Mouse (Mus musculus): ENCODE data around the gene Dner.

Gene Dner

GRCm38 (mm10) chr1:84695517-84696411 is at the start of gene Dner:
Gene Dner, minus strand, starts transcription at chr1:84696221.
- peak; percentile 55 to 75 for DNase-seq (ENCODE audit: low spot score in 2 of 2)

- no peak for DNase-seq (ENCODE audit: low spot score in 2 of 2)
Measured at GRCm38 (mm10) chr1:84742156-84742555, 46.1 kb upstream of the Dner start.

GRCm38 (mm10) chr1:84740080-84740479 is 44.1 kb upstream of the Dner start:
- no peak for DNase-seq (ENCODE audit: low spot score in 2 of 2)

GRCm38 (mm10) chr1:84737097-84737496 is 41.1 kb upstream of the Dner start:
- no peak for DNase-seq (ENCODE audit: low spot score in 2 of 2)

GRCm38 (mm10) chr1:84733799-84734198 is 37.8 kb upstream of the Dner start:
- no peak for DNase-seq (ENCODE audit: low spot score in 2 of 2)

- no peak for DNase-seq (ENCODE audit: low spot score in 2 of 2)
Measured at GRCm38 (mm10) chr1:84731763-84732162, 35.7 kb upstream of the Dner start.

- no peak for DNase-seq (ENCODE audit: low spot score in 2 of 2)
Measured at GRCm38 (mm10) chr1:84722841-84723240, 26.8 kb upstream of the Dner start.

GRCm38 (mm10) chr1:84722371-84722770 is 26.4 kb upstream of the Dner start:
- no peak for DNase-seq (ENCODE audit: low spot score in 2 of 2)

GRCm38 (mm10) chr1:84721942-84722341 is 25.9 kb upstream of the Dner start:
- no peak for DNase-seq (ENCODE audit: low spot score in 2 of 2)

- no peak for DNase-seq (ENCODE audit: low spot score in 2 of 2)
Measured at GRCm38 (mm10) chr1:84709810-84710785, 14.1 kb upstream of the Dner start.

- no peak for DNase-seq (ENCODE audit: low spot score in 2 of 2)
Measured at GRCm38 (mm10) chr1:84709406-84709805, 13.4 kb upstream of the Dner start.

GRCm38 (mm10) chr1:84700254-84700653 is 4.2 kb upstream of the Dner start:
- DNase-seq (ENCODE audit: low spot score in 2 of 2) = no peak

GRCm38 (mm10) chr1:84697136-84697535 is 1.1 kb upstream of the Dner start:
- DNase-seq (ENCODE audit: low spot score in 2 of 2) = no peak

- no peak for DNase-seq (ENCODE audit: low spot score in 2 of 2)
Measured at GRCm38 (mm10) chr1:84694688-84695474, 1.1 kb downstream of the Dner start.

GRCm38 (mm10) chr1:84677910-84678309 is 18.1 kb downstream of the Dner start:
- DNase-seq (ENCODE audit: low spot score in 2 of 2) = no peak

GRCm38 (mm10) chr1:84668100-84668846 is 27.7 kb downstream of the Dner start:
- no peak for DNase-seq (ENCODE audit: low spot score in 2 of 2)

GRCm38 (mm10) chr1:84667660-84668059 is 28.4 kb downstream of the Dner start:
- DNase-seq (ENCODE audit: low spot score in 2 of 2) = no peak

- DNase-seq (ENCODE audit: low spot score in 2 of 2) = no peak
Measured at GRCm38 (mm10) chr1:84664377-84665118, 31.5 kb downstream of the Dner start.

GRCm38 (mm10) chr1:84646781-84647180 is 49.2 kb downstream of the Dner start:
- DNase-seq (ENCODE audit: low spot score in 2 of 2) = no peak

GRCm38 (mm10) chr1:84640463-84640862 is 55.6 kb downstream of the Dner start:
- no peak for DNase-seq (ENCODE audit: low spot score in 2 of 2)

Data from spleen, postnatal 4 days (tissue).